Mouse (Mus musculus) CD8-positive naive resting alpha-beta T cell, adult 2 months (primary cell): ENCODE measurements around the gene Ilf2.
A peak's percentile ranks its signal among the peaks of the same experiment; 100 is the strongest.

Experiments
- DNase-seq, 2 experiments: peaks; one replicate each; pipeline ENCODE4 v3.0.0; 2022; ENCODE audit warnings: low read depth in 2 of 2, low spot score in 2 of 2

Gene Ilf2

GRCm38 (mm10) chr3:90461935-90462334 is 14.0 kb upstream of the Ilf2 start:
- no peak for DNase-seq

GRCm38 (mm10) chr3:90462579-90462978 is 13.3 kb upstream of the Ilf2 start:
- no peak for DNase-seq

GRCm38 (mm10) chr3:90464552-90465080 is 11.3 kb upstream of the Ilf2 start:
- DNase-seq = no peak

- peak in 1 of 2 experiments; percentile 38 for DNase-seq
Observed at GRCm38 (mm10) chr3:90465081-90465685, 10.7 kb upstream of the Ilf2 start.

GRCm38 (mm10) chr3:90465686-90466310 is 10.1 kb upstream of the Ilf2 start, which contains the start of gene Npr1:
Gene Npr1 (minus strand): TSS chr3:90465866.
- no peak for DNase-seq

- DNase-seq = no peak
Observed at GRCm38 (mm10) chr3:90466311-90466766, 9.6 kb upstream of the Ilf2 start.

GRCm38 (mm10) chr3:90467618-90468300 is 8.2 kb upstream of the Ilf2 start:
- DNase-seq = no peak

- DNase-seq = peak; percentile 66 to 79
Observed at GRCm38 (mm10) chr3:90472213-90472612, 3.7 kb upstream of the Ilf2 start.

- DNase-seq = no peak
Observed at GRCm38 (mm10) chr3:90475151-90475830, 635 bp upstream of the Ilf2 start.

- no peak for DNase-seq
Observed at GRCm38 (mm10) chr3:90486998-90487397, 11.1 kb downstream of the Ilf2 start.

GRCm38 (mm10) chr3:90488576-90488975 is 12.7 kb downstream of the Ilf2 start:
- no peak for DNase-seq

- DNase-seq = peak; percentile 92 to 96
Observed at GRCm38 (mm10) chr3:90490696-90491256, 14.8 kb downstream of the Ilf2 start, which contains the start of gene Snapin. Gene Snapin (minus strand): TSS chr3:90491033.

GRCm38 (mm10) chr3:90491350-90491749 is 15.4 kb downstream of the Ilf2 start:
- peak; percentile 36 to 44 for DNase-seq

- DNase-seq = no peak
Observed at GRCm38 (mm10) chr3:90493831-90494540, 18.1 kb downstream of the Ilf2 start.

GRCm38 (mm10) chr3:90495850-90496525 is 20.1 kb downstream of the Ilf2 start:
- no peak for DNase-seq

GRCm38 (mm10) chr3:90497597-90497996 is 21.7 kb downstream of the Ilf2 start:
- no peak for DNase-seq

- DNase-seq = no peak
Observed at GRCm38 (mm10) chr3:90503444-90503843, 27.5 kb downstream of the Ilf2 start.

- DNase-seq = no peak
Observed at GRCm38 (mm10) chr3:90505216-90505615, 29.3 kb downstream of the Ilf2 start.

- no peak for DNase-seq
Observed at GRCm38 (mm10) chr3:90506362-90506761, 30.4 kb downstream of the Ilf2 start.
